Mouse (Mus musculus) spleen, adult 18-20 months (tissue): ENCODE measurements around the gene Dab2ip.

Source experiments
- DNase-seq, 2 experiments: peaks; one replicate each; pipeline ENCODE4 v3.0.0; 2022; ENCODE audit warnings: mixed read lengths in 2 of 2

The Dab2ip gene

DNA sequence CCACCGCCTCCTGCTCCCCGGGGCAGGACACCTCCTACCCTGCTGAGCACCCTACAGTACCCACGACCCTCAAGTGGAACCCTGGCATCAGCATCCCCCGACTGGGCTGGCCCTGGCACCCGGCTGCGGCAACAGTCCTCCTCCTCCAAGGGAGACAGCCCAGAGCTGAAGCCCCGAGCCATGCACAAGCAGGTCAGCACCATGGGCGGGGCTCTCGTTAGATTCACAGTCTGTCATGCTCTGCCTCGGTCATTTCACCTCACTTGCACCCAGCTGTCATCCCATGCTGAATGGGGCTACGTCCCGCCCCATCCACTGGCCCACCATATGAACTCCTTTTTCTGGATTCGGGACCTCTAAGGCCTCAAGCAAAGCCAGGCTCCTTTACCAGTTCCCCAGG is 162.5 kb downstream of the Dab2ip start:
- DNase-seq, result no peak

DNA sequence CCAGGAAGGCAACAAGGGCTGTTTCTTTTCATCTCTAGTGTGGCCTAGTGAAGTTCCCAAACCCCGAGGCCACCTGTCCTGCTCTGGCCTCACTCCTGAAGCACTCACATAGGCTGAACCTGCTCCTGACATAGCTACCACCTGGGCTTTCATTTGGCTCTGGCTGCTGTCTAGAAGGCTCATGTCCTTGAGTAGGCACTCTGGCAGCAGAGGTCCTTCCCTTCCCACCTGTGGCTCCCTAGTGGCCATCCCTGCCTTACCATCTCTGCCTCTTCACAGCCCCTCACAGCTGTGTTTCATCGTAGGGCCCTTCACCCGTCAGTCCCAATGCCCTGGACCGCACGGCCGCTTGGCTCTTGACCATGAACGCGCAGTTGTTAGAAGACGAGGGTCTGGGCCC is 162.9 kb downstream of the Dab2ip start:
- no peak for DNase-seq

DNA sequence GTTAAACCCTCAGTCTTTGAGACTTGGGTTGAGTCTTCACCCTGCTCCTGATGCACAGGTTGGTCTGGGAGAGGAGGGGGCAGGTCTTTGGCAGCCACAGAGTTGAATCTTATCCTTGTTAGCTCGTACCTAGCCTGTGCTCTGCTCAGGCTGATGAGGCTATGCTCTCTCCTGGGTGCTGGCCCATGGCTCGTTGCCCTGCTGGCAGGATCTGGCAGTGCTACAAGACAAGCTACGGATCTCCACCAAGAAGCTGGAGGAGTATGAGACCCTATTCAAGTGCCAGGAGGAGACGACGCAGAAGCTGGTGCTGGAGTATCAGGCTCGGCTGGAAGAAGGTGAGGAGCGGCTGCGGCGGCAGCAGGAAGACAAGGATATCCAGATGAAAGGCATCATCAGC is 164.8 kb downstream of the Dab2ip start:
- no peak for DNase-seq

DNA sequence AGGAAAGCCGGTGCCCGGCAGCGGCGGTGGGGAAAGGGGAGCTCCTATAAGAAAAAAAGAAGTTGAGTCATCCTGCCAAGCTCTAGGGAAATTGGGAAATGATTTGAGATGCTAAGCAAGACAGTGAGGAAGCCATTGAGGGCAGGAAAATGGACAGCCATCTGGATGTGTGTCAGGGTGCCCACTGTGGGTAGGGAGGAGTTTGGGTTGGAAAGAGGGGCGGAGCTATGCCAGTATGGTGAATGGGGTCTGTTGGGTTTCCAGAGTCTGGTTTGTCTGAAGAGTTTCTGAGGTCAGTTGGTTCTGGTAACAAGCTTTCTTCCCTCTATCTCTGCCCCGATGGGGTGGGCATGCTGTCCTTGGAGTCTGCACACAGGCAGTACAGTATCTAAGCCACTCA is 165.2 kb downstream of the Dab2ip start:
- no peak for DNase-seq

DNA sequence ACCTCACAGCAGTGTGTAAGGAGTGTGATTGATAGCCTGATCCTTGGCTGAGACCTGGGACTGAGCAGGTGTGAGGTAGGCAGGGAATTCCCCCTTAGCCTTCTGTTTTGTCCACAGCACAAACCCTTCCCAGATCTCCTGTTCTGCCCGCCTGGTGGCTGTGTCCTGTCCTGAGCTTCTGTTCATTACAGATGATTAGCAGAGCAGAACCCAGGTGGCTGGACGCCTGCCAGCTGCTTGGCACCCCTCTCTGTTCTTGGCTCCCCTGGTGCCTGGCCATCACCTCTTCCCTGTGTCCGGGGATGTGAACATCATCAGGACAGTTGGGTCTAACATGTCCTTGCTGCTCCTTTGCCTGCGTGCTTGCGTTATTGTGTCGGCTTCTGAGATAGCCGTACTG is 165.6 kb downstream of the Dab2ip start:
- no peak for DNase-seq

DNA sequence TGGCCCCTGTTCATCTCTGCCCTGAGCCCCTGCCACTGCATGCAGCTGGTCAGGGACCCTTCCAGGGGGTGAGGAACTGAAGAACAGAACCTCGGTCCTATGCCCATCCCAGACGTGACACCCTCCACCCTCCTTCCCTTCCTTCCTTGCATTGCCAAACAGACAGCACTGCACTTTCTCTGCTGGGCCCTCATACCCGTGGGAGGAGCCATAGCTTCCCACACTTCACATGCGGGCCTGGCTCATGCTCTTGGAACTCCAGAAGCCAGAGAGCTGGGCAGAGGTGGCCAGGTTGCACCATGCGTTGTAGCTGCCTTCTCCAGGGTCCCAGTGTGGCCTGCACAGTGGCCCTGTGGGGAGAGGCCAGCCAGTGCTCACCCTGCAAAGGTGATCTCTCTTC is 170.6 kb downstream of the Dab2ip start:
- DNase-seq, result no peak

DNA sequence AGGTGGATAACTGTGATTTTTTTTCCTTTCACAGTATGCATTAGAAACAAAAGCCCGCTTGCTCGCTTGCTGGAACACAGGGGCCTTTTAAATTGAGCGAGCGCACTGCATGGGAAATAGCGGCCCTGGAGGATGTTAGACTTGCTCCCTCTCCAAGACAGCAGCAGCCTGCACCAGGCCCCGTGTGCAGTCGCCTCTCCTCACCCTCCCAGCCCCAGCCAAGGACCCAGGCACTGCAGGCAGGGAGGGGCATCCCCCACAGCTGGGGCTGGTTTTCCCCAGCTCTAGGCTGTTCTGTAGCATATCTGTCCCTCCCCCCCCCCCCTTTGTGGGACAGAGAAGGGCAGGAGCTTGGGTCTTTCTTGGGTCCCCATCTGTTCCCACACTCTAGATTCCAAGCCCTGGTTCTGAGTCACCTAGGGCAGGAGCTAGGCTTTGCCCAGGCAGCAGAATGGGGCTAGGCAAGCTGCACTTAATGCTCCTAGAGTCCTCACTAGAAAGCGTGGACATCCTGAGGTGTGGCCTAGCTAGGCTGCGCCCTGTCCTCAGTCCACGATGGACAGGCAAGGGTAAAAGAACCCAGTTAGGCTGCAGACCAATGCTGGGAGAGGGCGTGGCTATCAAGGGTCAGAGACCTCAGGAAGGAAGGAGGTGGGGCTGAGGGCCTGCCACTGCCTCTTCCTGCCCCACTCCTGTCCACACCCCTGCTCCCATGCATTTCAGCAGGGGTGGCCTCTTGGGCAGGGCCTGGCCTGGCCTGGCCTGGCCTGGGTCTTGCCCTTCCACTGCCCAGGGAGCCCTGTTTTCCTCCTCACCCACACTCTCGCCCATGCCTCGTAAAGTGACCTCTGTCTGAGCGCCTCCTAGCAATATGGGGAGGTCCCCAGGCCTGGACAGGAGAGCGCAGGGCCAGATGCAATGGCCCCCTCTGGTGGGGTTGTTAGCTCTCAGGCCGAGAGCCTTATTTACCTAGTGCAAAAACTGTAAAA is 171.3 kb downstream of the Dab2ip start:
- peak; percentile 29 to 44 for DNase-seq

DNA sequence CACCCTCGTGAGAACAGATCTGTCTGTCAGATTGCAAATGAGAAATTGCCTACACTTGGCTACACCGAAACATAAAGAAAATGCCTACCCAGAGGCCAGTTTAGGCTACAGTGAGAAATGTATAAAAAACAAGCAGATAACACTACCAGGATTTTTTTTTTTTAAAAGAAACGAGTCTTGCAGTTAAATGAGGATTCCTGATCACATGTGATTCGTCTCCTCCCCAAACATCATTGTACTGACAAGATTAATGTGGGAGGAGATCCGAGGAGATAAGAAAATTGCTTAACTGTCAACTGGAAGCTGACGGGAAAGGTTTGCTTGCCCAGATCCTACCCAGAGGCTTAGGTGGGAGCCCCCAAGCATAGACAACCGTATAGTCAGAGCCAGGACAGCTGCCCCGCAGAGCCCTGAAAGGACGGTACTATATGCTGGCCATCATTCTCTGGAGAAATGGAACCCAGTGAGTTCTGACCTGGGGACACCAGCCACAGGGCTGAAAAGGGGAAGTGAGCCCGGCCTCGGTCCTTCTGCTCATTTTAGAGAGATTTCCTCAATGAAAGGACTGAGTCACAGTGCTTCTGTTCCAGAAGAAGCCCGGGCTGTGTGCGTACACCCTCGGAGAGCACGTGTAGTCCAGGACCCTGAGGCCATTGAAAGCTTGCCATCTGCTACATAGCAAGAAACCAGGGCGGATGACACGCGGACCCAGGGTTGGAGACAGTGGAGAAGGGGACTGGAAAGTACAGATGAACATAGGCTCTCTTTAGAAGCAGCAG is 173.8 kb downstream of the Dab2ip start:
- peak; percentile 27 to 32 for DNase-seq

DNA sequence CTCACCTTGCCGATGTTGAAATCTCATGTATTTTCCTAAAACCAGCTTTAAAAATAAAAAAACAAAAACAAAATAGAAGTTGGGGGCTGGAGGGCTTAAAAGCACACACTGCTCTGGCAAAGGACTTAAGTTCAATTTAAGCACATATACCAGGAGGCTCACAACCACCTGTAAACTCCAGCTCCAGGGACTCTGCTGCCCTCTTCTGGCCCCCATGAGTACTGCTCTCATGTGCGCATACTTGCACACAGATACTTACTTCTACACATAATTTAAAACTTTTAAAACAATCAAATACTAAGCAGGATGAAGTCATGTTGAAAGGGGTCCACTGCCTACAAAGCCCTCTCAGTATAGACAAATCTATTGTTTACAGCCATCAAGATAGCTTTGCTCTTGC is 176.9 kb downstream of the Dab2ip start:
- no peak for DNase-seq

DNA sequence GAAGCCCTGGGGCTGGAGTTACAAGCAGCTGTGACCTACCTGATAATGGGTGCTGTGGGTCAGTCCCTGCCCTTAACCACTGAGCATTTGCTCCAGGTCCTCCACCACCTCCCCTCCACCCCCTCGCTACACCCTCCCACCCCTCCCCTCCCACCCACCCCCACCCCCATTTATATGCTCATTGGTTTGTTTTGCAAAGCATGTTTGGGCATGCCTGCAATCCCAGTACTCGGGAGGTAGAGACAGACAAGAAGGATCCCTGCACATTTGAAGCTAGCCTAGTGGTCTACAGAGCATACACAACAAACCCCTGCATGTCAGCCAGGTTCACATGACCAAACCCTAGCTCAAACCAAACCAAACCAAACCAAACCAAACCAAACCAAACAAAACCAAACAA is 178.0 kb downstream of the Dab2ip start:
- no peak for DNase-seq

DNA sequence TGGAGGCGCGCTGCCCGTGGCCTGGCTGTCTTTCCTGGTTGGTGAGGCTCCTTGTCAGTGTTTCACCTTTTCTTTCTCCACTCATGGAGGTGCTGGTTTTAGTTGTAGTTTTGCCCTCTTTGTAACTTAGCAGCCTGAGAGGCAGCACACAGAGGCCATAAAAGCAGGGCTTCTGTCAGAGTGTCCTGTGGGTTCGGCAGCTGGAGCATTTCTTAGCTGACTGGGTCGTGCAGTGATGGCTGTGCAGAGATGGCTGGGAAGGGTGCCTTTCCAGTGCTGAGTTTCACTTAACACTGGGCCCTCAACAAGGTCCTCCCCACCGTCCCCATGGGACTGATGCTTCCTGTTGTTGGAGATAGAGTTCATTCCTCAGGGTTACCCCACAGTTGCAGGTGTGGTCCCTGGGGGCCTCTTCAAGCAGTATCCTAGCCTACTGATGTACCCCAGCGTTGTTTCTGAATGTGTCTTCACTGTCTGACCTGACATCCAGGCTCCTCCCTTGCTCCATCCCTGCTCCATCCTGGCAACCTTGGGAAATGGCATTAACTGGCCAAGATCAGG is 179.5 kb downstream of the Dab2ip start:
- no peak for DNase-seq

DNA sequence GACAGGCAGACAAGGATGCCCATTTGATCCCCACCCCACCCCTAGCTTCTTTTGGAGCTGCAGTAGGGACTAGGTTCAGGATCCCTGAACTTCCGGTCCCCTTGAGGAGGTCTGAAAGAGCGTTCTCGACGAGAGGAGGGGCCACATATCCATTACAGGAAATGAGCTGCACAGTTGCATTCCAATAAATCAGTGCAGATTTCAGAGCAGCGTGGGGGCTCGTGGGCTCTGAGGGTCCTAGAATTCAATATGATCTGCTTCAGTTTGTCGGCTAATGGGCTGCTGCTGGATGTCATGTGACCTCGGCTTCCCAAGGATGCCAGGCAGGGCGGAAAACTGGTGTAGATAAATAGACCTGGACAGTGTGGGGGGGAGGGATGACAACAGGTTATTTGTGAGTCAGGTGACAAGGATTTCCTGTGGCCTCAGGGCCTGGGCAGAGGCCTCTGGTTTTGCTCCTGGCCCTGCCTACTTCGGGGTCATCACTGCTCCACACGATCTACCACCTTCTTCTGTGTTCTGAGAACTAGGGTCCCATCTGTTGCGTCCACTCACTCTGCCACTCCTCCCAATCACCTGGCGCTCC is 181.7 kb downstream of the Dab2ip start:
- DNase-seq, result no peak

DNA sequence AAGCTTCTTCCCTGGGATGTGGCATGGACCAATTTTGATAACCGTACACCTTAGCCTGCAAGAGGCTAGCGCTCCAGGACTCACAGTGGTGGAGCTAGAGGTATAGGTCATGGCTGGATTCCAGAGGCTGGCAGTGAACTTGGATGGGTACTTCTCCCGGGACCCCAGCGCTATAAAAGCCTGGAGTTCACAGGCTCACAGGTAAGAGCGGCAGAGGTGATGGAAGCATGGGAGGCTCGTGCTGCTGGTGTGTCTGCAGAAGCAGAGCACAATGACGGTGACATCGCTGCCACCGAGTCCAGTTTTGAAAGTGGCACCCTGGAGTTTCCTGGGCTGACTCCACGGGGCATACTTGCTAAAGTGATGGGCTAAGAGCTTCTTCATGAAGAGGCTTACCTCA is 187.8 kb downstream of the Dab2ip start:
- DNase-seq, result no peak

DNA sequence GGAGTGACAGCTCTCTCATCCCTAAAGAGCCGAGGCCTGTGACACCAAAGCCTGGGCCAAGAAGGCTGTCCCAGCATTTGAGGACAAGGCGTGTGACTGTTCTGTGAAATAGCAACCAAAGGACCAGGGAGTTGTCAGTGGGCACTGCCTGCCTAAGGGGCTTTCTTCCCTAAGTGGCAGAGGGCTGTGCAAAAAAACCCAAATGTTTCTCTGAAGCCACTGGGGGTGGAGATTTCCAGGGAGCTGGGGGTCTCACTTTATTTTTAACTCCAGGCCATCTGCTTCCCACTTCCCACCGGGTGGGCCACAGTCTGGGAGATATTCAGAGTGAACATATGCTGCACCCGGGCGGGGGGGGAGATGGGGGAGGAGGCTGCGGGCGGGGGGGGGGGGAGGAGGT is 188.6 kb downstream of the Dab2ip start:
- DNase-seq, result no peak

DNA sequence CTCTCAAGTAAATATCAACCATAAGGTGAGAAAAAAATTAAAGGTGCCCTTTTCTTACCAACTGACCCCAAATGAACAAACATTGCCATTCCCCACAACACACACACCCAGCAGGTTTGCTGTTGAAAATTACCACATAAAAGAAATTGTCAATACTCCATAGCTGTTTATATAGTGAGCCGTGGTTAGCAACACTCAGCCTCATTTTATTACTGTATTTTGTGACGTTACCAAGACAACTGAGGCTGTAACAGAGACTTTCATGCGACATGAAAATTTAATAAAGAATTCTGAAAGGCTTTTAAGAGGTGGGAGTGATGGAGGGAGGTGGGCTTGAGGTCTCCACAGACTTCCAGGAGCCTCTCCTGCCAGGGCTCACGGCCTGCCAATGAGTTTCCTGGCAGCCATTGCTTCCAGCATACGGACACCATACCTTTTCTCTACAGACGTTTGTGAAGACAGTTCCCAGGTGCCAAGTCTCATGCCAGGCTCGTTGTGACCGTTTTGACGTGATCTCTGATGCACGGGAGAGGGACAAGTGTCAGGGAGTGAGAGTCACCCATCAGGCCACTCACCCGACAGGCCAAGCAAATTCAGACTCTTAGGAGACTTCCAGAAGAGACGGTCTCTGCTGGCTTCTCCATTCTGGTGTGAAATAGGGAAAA is 189.4 kb downstream of the Dab2ip start:
- no peak for DNase-seq

DNA sequence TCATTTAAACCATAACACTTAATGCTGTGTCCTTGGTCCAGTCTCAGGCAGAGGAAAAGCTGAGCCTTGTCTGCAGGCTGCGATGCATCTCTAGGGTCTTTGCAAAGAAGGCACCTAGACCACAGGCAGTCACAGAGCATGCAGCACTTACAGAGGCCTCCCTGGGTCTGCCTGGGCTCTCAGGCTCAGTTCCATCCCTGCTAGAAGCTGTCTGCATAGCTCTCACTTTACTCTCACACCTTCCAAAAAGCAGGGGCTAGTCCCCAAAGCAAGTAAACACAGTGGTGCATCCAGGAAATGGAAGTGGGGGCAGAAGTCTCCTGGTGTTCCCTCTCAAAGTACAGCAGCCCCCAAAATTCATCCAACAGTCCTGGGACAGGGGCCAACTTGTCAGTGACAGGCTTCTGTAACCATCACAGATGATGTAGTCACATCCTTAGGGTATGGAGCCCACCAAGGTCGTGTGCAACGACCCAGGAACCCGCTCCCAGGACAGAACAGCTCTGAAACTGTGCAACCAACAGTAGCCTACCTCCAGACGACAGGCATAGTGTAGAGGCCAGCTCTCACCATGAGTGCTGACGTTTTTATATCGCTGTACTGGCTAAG is 192.6 kb downstream of the Dab2ip start:
- no peak for DNase-seq

DNA sequence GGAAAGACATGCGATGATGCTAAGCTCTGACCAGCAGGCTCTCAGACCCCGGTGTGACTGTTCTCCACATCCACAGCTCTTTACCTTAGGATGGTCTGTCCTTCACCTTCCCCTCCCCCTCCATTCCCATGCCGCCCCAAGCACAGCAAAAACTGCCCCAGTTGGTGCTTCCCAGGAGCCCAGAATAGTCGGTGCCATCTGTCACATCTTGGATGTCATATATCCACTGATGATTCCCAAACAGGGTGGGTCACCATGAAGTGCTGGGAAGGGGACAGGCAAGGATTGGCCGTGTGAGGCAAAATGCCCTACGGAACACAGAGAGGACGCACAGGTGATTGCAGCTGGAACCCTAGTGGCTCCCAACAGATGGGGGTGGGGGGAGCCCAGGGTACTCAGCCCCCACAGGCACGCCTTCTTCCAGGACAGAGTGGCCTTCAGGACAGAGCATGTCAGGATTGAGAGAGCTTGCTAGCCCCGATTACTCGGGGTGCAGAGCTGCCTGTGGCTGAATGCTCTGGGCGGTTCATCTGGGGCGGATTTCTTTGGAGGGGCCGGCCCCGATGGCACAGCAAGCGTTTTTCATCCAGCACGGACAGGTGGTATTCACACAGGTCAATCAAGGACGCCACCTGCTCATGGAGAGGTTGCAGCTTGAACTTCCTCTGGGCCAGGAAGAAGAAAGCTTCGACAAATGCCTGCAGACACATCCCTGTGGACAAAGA is 193.9 kb downstream of the Dab2ip start:
- DNase-seq, result no peak

DNA sequence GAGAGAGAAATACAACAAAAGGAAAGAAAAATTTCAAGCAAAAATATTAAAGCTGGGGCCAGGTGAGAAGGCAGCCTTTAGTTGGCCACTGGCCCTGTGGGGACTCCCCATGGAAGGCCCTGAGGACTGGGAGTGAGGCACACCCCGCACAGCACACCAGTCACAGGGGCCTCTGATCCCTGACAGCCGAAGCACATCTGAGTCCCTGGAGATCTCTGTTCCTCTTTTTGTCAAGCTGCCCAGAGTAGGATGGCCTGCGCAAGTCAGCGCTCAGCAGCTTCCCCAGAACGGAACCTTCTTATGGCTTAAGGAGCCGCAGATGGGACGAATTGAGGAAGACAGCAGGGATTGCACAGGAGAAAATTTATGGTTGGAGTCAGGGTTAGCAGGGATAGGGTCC is 198.4 kb downstream of the Dab2ip start:
- DNase-seq, result peak; percentile 16 to 21

DNA sequence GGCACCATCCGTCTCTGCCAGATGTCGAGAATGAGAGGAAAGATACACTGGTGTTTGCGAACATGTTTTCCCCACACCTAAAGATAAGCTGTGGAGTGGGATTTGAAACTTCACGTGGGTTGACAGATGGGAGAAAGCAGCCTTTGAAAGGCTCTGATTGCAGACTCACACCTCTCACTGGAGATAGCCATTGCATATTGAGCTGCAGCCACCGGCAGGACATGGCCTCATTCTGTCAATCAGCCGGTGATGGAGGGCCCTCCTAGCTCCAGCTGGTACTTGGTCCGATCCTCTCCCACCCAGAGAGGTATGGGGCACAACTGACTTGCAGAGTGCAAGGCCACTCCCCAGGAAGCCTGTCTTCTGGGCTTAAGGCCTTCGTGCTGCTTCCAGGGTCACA is 202.3 kb downstream of the Dab2ip start:
- DNase-seq, result no peak

DNA sequence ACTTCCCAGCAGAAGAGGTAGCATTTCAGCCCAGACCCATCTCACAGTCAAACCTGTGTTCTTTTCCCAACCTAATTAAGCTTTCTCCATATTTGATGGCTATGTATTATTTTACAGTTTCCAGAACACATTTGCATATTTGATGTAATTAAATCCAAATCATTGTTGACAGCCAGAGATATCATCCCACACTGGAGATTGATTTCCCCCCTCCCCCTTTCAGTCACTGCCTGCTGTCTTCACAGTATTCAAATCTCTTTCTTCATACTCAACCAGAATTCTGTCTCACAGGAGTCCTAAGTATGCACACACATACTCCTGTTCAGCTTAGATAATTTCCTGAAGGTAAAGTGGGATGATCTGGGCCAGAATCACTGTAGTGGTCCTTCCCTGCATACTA is 202.8 kb downstream of the Dab2ip start:
- no peak for DNase-seq

DNA sequence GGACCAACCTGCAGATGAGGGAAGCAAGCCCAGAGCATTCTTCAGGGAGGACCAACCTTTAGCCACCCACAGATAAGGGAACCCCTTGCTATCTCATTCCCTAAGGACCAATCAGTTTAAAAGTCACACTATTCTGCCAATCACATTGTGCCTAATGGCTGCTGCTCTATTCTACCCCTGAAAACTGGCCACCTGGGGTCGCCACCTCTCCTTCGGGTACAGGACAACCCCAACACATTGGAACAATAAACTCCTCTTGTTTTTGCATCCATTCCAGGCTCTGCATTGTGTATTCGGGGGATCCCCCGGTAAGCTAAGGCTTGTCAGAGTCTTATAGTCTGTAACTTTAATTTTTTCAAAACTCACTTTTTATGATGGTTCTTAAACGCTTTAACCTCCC is 203.4 kb downstream of the Dab2ip start:
- no peak for DNase-seq

DNA sequence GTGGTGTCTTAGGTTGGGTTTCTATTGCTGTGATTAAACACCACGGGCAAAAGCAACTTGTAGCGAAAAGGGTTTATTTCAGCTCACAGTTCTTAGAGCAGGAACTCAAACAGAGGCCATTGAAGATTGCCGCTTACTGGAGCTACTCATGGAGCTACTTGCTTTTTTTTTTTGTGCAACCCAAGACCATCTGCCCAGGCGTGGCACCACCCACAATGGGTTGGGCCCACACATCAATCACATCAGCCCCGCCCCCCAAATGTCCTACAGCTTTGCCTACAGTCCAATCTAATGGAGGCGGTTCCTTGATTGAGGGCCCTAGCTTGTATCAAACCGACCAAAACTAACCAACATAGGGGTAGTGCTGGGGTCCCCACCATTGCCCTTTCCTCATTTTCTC is 205.8 kb downstream of the Dab2ip start:
- no peak for DNase-seq
